Mouse (Mus musculus): ENCODE data around the gene Myrfl. TPM values are rescaled to one million over a fixed set of nuclear protein-coding genes. Genes with fewer than 3 reads are reported as not detected.

Myrfl gene
- total and polyA plus RNA-seq, 2 experiments from 2014 or later = not detected

- Histone ChIP-seq H3K4me2 (ENCODE audit: low read depth) (no peak overlapping the region), H3K27ac (ENCODE audit: low read depth, low read length) (no peak overlapping the region), H3K27me3 (ENCODE audit: insufficient read depth, low read length) (no peaks in the 10 kb centered on the region), H3K9ac (no peak overlapping the region), H3K4me3 (ENCODE audit: low read depth, low read length) (no peak overlapping the region), H3K36me3 (ENCODE audit: insufficient read depth) (no peaks in the 10 kb centered on the region), H3K4me1 (ENCODE audit: insufficient read depth) (no peaks in the 10 kb centered on the region), H3K9me3 (ENCODE audit: low read length) (no peaks in the 10 kb centered on the region)
- WGBS = 74% methylated on average over 2 of the region's 2 CpGs
- ATAC-seq (no peak), DNase-seq (no peak)
- TF ChIP-seq CTCF (IDR thresholded peaks at IDR 0.05; ENCODE audit: low read depth) = no peak
Observed at GRCm38 (mm10) chr10:116742696-116743095, 154.0 kb downstream of the Myrfl start.

- H3K4me3 ChIP-seq (ENCODE audit: low read depth, low read length) = no peak overlapping the region
- 85% methylated on average over 8 of the region's 8 CpGs for WGBS
- DNase-seq (no peak), ATAC-seq (no peak)
- H3K4me1 ChIP-seq (ENCODE audit: insufficient read depth) = no peaks in the 10 kb centered on the region
- H3K27me3 ChIP-seq (ENCODE audit: insufficient read depth, low read length) = no peaks in the 10 kb centered on the region
- H3K9me3 ChIP-seq (ENCODE audit: low read length) = no peaks in the 10 kb centered on the region
- no peak overlapping the region for H3K4me2 ChIP-seq (ENCODE audit: low read depth)
- TF ChIP-seq CTCF (IDR thresholded peaks at IDR 0.05; ENCODE audit: low read depth) = no peak
- H3K27ac ChIP-seq (ENCODE audit: low read depth, low read length) = no peak overlapping the region
- H3K9ac ChIP-seq = no peak overlapping the region
- no peaks in the 10 kb centered on the region for H3K36me3 ChIP-seq (ENCODE audit: insufficient read depth)
Observed at GRCm38 (mm10) chr10:116742189-116742588, 154.5 kb downstream of the Myrfl start.

GRCm38 (mm10) chr10:116741343-116741742 is 155.4 kb downstream of the Myrfl start:
- WGBS = 84% methylated on average over 6 of the region's 6 CpGs
- no peak overlapping the region for H3K9ac ChIP-seq
- ATAC-seq = no peak

GRCm38 (mm10) chr10:116740073-116740472 is 156.6 kb downstream of the Myrfl start:
- Histone ChIP-seq H3K4me2 (ENCODE audit: low read depth) (no peak overlapping the region), H3K9ac (no peak overlapping the region), H3K4me1 (ENCODE audit: insufficient read depth) (no peaks in the 10 kb centered on the region), H3K9me3 (ENCODE audit: low read length) (no peaks in the 10 kb centered on the region), H3K4me3 (ENCODE audit: low read depth, low read length) (no peak overlapping the region), H3K36me3 (ENCODE audit: insufficient read depth) (no peaks in the 10 kb centered on the region), H3K27me3 (ENCODE audit: insufficient read depth, low read length) (no peaks in the 10 kb centered on the region), H3K27ac (ENCODE audit: low read depth, low read length) (no peak overlapping the region)
- DNase-seq (no peak), ATAC-seq (no peak)
- WGBS = 66% methylated on average over 7 of the region's 7 CpGs
- TF ChIP-seq CTCF (IDR thresholded peaks at IDR 0.05; ENCODE audit: low read depth) = no peak

More at GRCm38 (mm10) chr10:116741343-116741742, 155.4 kb downstream of the Myrfl start:
- H3K9me3 ChIP-seq (ENCODE audit: low read length) = no peaks in the 10 kb centered on the region
- H3K36me3 ChIP-seq (ENCODE audit: insufficient read depth) = no peaks in the 10 kb centered on the region
- DNase-seq = no peak
- no peak overlapping the region for H3K27ac ChIP-seq (ENCODE audit: low read depth, low read length)
- H3K4me2 ChIP-seq (ENCODE audit: low read depth) = no peak overlapping the region
- H3K4me1 ChIP-seq (ENCODE audit: insufficient read depth) = no peaks in the 10 kb centered on the region
- H3K27me3 ChIP-seq (ENCODE audit: insufficient read depth, low read length) = no peaks in the 10 kb centered on the region
- TF ChIP-seq CTCF (IDR thresholded peaks at IDR 0.05; ENCODE audit: low read depth) = no peak
- no peak overlapping the region for H3K4me3 ChIP-seq (ENCODE audit: low read depth, low read length)

- ATAC-seq (no peak), DNase-seq (no peak)
- H3K27me3 ChIP-seq (ENCODE audit: insufficient read depth, low read length) = no peaks in the 10 kb centered on the region
- no peak overlapping the region for H3K9ac ChIP-seq
- no peak for TF ChIP-seq CTCF (IDR thresholded peaks at IDR 0.05; ENCODE audit: low read depth)
- H3K4me3 ChIP-seq (ENCODE audit: low read depth, low read length) = no peak overlapping the region
- no peaks in the 10 kb centered on the region for H3K4me1 ChIP-seq (ENCODE audit: insufficient read depth)
- 83% methylated on average over 8 of the region's 8 CpGs for WGBS
- no peak overlapping the region for H3K27ac ChIP-seq (ENCODE audit: low read depth, low read length)
- H3K36me3 ChIP-seq (ENCODE audit: insufficient read depth) = no peaks in the 10 kb centered on the region
- no peak overlapping the region for H3K4me2 ChIP-seq (ENCODE audit: low read depth)
- H3K9me3 ChIP-seq (ENCODE audit: low read length) = no peaks in the 10 kb centered on the region
Observed at GRCm38 (mm10) chr10:116738533-116738932, 158.2 kb downstream of the Myrfl start.

GRCm38 (mm10) chr10:116735607-116736006 is 161.1 kb downstream of the Myrfl start:
- no peak overlapping the region for H3K4me2 ChIP-seq (ENCODE audit: low read depth)
- 58% methylated on average over 8 of the region's 8 CpGs for WGBS
- no peak overlapping the region for H3K9ac ChIP-seq
- H3K27ac ChIP-seq (ENCODE audit: low read depth, low read length) = no peak overlapping the region
- H3K4me1 ChIP-seq (ENCODE audit: insufficient read depth) = no peaks in the 10 kb centered on the region
- TF ChIP-seq CTCF (IDR thresholded peaks at IDR 0.05; ENCODE audit: low read depth) = no peak
- ATAC-seq = peak; percentile 73
- no peaks in the 10 kb centered on the region for H3K36me3 ChIP-seq (ENCODE audit: insufficient read depth)
- DNase-seq = peak; percentile 54
- no peaks in the 10 kb centered on the region for H3K27me3 ChIP-seq (ENCODE audit: insufficient read depth, low read length)
- no peak overlapping the region for H3K4me3 ChIP-seq (ENCODE audit: low read depth, low read length)
- no peaks in the 10 kb centered on the region for H3K9me3 ChIP-seq (ENCODE audit: low read length)

- H3K9ac ChIP-seq = no peak overlapping the region
- no peaks in the 10 kb centered on the region for H3K4me1 ChIP-seq (ENCODE audit: insufficient read depth)
- H3K4me3 ChIP-seq (ENCODE audit: low read depth, low read length) = no peak overlapping the region
- H3K9me3 ChIP-seq (ENCODE audit: low read length) = no peaks in the 10 kb centered on the region
- H3K27me3 ChIP-seq (ENCODE audit: insufficient read depth, low read length) = no peaks in the 10 kb centered on the region
- no peaks in the 10 kb centered on the region for H3K36me3 ChIP-seq (ENCODE audit: insufficient read depth)
- no peak overlapping the region for H3K27ac ChIP-seq (ENCODE audit: low read depth, low read length)
- no peak for DNase-seq
- ATAC-seq = no peak
- 76% methylated on average over 7 of the region's 7 CpGs for WGBS
- no peak overlapping the region for H3K4me2 ChIP-seq (ENCODE audit: low read depth)
- no peak for TF ChIP-seq CTCF (IDR thresholded peaks at IDR 0.05; ENCODE audit: low read depth)
Observed at GRCm38 (mm10) chr10:116733651-116734050, 163.1 kb downstream of the Myrfl start.

Measured in forebrain, postnatal 0 days (tissue).